Mouse (Mus musculus) embryonic fibroblast, embryonic 13.5 days (primary cell): ENCODE results near the gene BC017158. TPM values are rescaled to one million over a fixed set of nuclear protein-coding genes. Genes with fewer than 3 reads are reported as not detected.

ENCODE experiments used
- H3K27ac ChIP-seq: 2 replicates; pipeline ENCODE4 v1.5.1; 2012; ENCODE audit warnings: low read length, control low read depth, inconsistent platforms; ENCODE audit not compliant: insufficient read depth
- H3K4me1 ChIP-seq: 2 replicates; pipeline ENCODE4 v1.6.1; 2011; ENCODE audit warnings: low read length; ENCODE audit not compliant: control insufficient read depth, insufficient read depth
- H3K4me3 ChIP-seq: 2 replicates; pipeline ENCODE4 v1.5.1; 2011; ENCODE audit warnings: mild to moderate bottlenecking, control low read depth, low read length; ENCODE audit not compliant: insufficient read depth
- CTCF ChIP-seq: IDR thresholded peaks from 2 replicates; pipeline ENCODE4 v1.5.1; 2011; ENCODE audit warnings: mild to moderate bottlenecking, control low read depth, low read length, moderate library complexity, borderline replicate concordance; ENCODE audit not compliant: insufficient read depth
- POLR2A ChIP-seq: IDR thresholded peaks from 2 replicates; pipeline ENCODE4 v1.6.1; 2011; ENCODE audit warnings: low read depth, mild to moderate bottlenecking, control low read depth, low read length, moderate library complexity
- polyA plus RNA-seq: library from polyadenylated mRNA; stranded (reverse); fragments of >200 nt; gene quantifications from 2 replicates; pipeline ENCODE4 v1.2.4, GENCODE M21; 2011; ENCODE audit warnings: low read depth; ENCODE audit not compliant: missing spikeins, insufficient read length

The BC017158 gene
- polyA plus RNA-seq, 1 experiment, result 21.1 TPM

DNA sequence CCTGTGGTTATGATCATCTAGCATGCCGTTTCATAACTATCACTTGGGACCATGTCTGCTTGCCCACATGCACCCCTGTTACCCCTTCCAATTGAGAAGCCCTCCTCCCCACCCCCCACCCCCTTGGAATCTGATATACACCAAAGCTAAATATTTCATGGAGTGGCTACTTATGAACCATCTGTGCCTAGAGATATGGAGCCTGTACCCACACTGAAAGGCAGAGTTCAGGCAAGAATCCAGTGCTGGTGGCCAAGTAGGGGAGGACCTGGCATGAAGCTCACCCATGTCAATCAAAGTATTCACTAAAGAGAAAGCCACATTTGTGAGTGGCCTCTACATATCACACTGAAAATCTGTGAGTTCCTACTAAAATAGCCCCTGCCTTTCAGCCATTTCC, 11.8 kb upstream of the BC017158 start:
- H3K4me3 ChIP-seq, result no peak overlapping the region
- peaks cover 7% of the 10 kb centered on the region for H3K4me1 ChIP-seq
- TF ChIP-seq POLR2A (no peak), CTCF (no peak)
- peak overlapping the region; percentile 44; the same call in 1 of the 2 replicates for H3K27ac ChIP-seq

DNA sequence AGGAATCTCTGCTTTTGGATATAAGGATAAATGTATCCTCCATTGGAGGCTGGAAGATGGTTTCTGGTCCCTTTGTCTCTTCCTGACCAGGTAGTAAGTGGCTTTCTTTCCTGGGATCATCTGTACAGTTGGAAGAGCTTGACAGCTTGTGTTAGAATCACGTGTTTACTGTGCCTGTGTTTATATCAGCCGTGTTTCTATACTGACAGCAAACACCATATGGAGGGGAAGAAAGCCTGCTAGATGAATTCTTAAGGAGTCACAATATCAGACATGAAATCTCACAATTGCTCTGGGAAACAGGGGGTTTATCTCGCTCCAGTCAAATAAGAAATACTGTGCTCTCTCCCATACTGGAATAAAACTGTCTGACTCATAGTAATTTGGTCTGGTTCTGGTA, 11.2 kb upstream of the BC017158 start:
- Histone ChIP-seq H3K4me1 (peaks cover 7% of the 10 kb centered on the region), H3K4me3 (no peak overlapping the region), H3K27ac (peak overlapping the region; percentile 28; the same call in 1 of the 2 replicates)
- TF ChIP-seq CTCF (no peak), POLR2A (no peak)

DNA sequence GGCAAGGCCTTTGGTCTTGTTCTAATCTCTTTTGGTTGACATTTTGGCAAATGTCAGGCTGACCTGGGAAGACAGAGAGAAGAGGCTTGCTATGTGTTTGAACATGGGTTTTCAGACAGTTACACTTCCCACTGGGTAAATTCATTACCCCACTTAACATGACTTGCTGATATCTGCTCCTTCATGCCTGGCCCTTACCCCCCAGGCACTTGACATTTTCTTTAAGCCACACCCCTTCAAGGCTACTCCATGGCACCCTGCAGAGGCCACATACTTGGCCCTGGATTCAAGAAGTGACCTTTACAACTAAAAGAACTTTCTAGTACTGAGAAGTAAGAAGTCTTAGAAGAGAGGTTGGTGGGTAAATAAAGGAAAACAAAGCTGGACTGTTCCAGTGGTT, 9.9 kb upstream of the BC017158 start:
- H3K4me3 ChIP-seq, result no peak overlapping the region
- peaks cover 7% of the 10 kb centered on the region for H3K4me1 ChIP-seq
- no peak overlapping the region for H3K27ac ChIP-seq
- no peak for TF ChIP-seq POLR2A
- no peak for TF ChIP-seq CTCF

DNA sequence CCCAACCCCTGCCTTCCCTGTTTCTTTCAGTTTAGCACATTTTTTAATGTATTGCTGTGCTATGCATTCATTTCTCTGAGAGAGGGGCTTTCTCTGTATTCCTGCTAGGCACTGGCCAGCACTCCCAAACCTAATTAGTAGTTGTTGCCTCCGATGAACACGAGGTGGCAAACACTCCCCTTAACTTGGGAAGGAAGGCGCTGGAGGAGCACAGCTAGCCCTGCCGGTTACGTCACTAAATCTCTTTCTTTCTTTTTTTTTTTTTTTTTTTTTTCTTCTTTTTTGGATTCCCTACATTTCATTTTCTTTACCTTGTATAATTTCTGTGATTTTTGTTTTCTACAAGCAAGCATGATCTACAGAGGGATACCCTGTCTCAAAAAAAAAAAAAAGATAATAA, 6.9 kb upstream of the BC017158 start:
- TF ChIP-seq CTCF (peak; percentile 66; the same call in 1 of the 2 replicates), POLR2A (no peak)
- Histone ChIP-seq H3K4me3 (no peak overlapping the region), H3K27ac (no peak overlapping the region), H3K4me1 (0 out of 2 replicates have a peak, but pooled peaks cover under 1% of the 10 kb centered on the region)

DNA sequence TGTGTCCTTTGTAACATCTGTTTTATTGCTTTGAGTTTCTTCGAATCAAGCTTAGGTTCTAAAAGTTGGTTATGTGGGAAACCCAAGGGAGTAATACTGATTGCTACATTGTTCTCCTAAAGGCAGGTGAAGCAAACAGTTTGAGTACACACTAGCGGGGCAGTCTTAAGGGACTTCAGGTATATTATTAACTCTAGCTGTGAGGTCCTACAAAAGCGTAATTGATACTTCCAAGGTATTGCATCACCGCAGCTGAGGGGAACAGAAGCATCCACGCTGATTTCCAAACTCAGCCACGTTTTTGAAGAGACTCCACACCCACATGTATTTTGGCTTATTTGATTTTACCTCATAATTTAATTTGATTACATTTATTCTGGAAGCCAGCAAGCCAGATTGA, 6.2 kb upstream of the BC017158 start:
- no peak overlapping the region for H3K27ac ChIP-seq
- no peak overlapping the region for H3K4me3 ChIP-seq
- TF ChIP-seq CTCF (no peak), POLR2A (no peak)
- H3K4me1 ChIP-seq, result no peaks in the 10 kb centered on the region

DNA sequence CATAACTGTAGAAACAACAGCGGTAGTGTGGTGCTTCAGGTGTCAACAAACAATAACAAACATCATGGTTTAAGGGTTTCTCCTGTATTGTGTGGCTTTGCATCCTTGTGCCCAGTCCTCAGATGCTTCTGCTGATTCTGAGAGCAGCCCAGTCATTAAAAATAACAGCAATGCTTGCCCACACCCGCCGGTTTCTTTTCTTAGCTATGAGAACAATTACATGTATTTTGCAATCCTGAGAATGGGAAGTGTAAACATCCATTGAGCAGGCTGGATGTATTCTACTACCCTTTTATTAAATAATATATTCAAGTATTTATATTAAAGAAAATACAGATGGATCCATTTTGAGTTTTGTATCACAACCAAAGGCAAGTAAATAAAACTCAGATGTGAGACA, 4.2 kb upstream of the BC017158 start:
- TF ChIP-seq POLR2A, result no peak
- no peak for TF ChIP-seq CTCF
- Histone ChIP-seq H3K4me3 (no peak overlapping the region), H3K27ac (no peak overlapping the region), H3K4me1 (peaks cover 3% of the 10 kb centered on the region; the same call in 1 of the 2 replicates)

DNA sequence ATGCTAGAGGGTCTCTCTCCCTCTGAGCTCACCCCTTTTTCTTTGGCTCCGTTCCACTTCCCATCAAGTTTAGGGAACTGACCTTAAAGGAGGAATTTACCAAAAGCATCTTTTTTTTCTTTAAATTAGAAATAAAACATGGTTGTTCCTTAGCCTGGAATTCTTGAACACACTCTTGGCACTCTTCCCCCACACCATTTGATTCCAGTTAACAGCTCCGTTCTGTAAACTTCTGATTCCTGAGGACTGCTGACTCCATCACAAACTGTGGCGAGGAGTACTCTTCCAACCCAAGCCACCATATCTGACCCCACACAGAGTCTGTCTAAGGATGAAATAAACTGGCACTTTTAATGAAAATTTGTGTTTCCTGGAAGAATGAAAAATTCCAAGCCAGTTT, 3.0 kb upstream of the BC017158 start:
- Histone ChIP-seq H3K4me3 (no peak overlapping the region), H3K4me1 (peaks cover 3% of the 10 kb centered on the region; the same call in 1 of the 2 replicates), H3K27ac (no peak overlapping the region)
- TF ChIP-seq POLR2A (no peak), CTCF (no peak)

DNA sequence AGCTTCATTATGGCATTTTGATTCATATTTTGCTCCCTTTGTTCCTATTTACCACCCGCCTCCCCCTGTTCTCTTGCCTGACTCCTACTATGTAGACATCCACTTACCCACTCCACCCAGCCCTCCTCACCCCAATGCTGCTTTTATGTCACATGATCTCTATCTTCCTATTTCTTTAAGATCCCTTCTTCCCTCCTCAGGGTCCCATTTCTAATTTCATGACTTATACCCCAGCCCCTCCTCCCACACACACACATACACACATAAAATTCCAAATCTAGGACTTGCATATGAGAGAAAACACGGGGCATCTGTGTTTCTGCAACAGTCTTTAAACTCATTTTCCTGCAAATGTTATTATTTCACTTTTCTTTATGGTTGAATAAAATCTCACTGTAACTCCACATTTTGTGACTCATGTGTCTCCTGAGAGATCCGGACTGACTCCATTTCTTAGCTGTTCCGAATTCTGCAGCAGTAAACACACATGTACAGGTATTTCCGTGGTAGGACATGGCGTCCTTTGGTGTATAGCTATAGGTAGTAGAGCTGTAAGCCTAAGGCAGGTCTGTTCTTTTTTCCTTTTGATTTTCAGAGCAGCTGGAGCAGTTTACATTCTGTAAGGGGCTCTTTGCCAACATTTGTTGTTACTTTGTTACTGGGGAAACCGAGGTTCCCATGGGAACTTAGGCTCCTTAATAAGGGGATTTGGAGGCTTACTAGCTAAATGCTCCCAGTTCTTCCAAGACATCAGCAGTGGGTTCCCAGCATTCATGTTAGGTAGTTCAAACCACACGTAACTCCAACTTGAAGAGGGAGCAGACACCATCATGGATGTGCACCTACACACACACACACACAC, 742 bp upstream of the BC017158 start:
- H3K27ac ChIP-seq, result no peak overlapping the region

DNA sequence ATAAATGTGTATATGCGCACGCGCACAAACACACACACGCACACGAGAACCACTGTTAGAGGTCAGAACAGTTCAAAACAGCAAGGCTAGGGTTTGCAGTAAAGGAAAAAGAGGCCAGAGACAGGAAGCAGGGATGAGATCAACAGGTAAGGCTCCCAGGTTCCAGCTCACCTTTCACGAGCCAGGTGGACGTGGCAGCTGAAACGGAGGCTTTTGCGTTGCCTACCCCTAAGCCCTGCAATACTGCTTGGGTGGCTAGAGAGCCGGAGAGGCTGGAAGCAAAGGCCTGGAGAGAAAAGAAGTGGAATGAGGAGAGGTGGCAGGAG, 716 bp downstream of the BC017158 start:
- Histone ChIP-seq H3K4me3 (peak overlapping the region; percentile 61), H3K27ac (no peak overlapping the region), H3K4me1 (peaks cover 3% of the 10 kb centered on the region; the same call in 1 of the 2 replicates)
- TF ChIP-seq POLR2A (no peak), CTCF (no peak)

More for the DNA sequence above, 742 bp upstream of the BC017158 start:
- TF ChIP-seq CTCF (no peak), POLR2A (no peak)
- H3K4me1 ChIP-seq, result peaks cover 3% of the 10 kb centered on the region; the same call in 1 of the 2 replicates
- no peak overlapping the region for H3K4me3 ChIP-seq

DNA sequence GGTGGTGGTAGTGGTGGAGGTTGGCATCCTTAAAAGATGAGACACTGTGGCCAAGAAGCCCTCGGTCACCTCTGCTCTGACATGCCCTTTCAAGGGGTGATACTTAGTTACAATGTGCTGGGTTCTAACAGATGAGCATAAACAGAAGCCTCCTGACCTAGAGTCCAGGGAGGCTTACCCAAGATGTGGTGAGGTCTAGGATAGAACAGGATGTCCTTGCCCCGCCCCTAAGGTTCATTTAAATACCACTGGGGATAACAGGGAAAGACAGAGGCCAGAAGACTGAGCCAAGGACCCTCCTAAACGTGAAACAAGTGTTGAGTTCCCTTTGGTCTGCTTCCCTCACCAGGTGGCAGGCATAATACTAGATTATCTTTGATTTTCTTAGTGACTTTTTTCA, 1.5 kb downstream of the BC017158 start:
- TF ChIP-seq POLR2A (no peak), CTCF (no peak)
- Histone ChIP-seq H3K4me1 (peaks cover 3% of the 10 kb centered on the region; the same call in 1 of the 2 replicates), H3K27ac (no peak overlapping the region), H3K4me3 (no peak overlapping the region)
